Mouse (Mus musculus) heart, postnatal 36 days (tissue): Measurements from ENCODE around the gene Fabp1. TPM values are rescaled to one million over a fixed set of nuclear protein-coding genes. Genes with fewer than 3 reads are reported as not detected.

Source experiments
- total RNA-seq, 2 experiments: library from RNA; stranded (reverse); gene quantifications; 2 replicates each; pipeline ENCODE4 v1.2.3; 2021

Fabp1 gene
- total RNA-seq, 2 experiments from 2014 or later, result not detected

Other genes starting within 250 kb of the Fabp1 start
- not detected for gene Foxi3, start 243.3 kb upstream of the Fabp1 start, total RNA-seq
- 1 to 10 TPM; 4.5 to 5.4 TPM for gene Thnsl2, start 55.4 kb upstream of the Fabp1 start, total RNA-seq
- 10 to 100 TPM; 51.9 to 56.0 TPM for gene Krcc1, start 71.8 kb downstream of the Fabp1 start, total RNA-seq
- gene Smyd1, start 122.4 kb downstream of the Fabp1 start, total RNA-seq, result 100 to 1,000 TPM; 351 to 373 TPM
- under 1 TPM in 1 of 2 experiments, not detected in 1; 0.25 TPM for gene Cd8b1, start 123.0 kb downstream of the Fabp1 start, total RNA-seq
- gene Cd8a, start 173.6 kb downstream of the Fabp1 start, total RNA-seq, result under 1 TPM; 0.11 to 0.22 TPM
- gene Rmnd5a, start 240.8 kb downstream of the Fabp1 start, total RNA-seq, result 10 to 100 TPM; 74.7 to 79.6 TPM